Mouse (Mus musculus) embryo, embryonic 11.5 days (tissue): ENCODE data around the gene Ap1g2.

ENCODE experiments used
- DNase-seq: peaks from one replicate; pipeline ENCODE4 v3.0.0-alpha.2; 2012; ENCODE audit warnings: low read depth, low spot score

Ap1g2 gene

GRCm38 (mm10) chr14:55059931-55060330 lies 46.5 kb downstream of the Ap1g2 start:
- no peak for DNase-seq

- no peak for DNase-seq
Observed at GRCm38 (mm10) chr14:55059009-55059408, 47.4 kb downstream of the Ap1g2 start.

GRCm38 (mm10) chr14:55055167-55055834 lies 51.1 kb downstream of the Ap1g2 start:
- no peak for DNase-seq

GRCm38 (mm10) chr14:55054191-55054749 lies 52.1 kb downstream of the Ap1g2 start:
- no peak for DNase-seq

GRCm38 (mm10) chr14:55053708-55054190 lies 52.6 kb downstream of the Ap1g2 start:
- DNase-seq = no peak

- DNase-seq = no peak
Observed at GRCm38 (mm10) chr14:55053050-55053449, 53.3 kb downstream of the Ap1g2 start.

GRCm38 (mm10) chr14:55052496-55052895 lies 53.9 kb downstream of the Ap1g2 start:
- DNase-seq = no peak
